Mouse (Mus musculus) lung, postnatal 0 days (tissue): ENCODE results near the gene Ctsd. TPM values are rescaled to one million over a fixed set of nuclear protein-coding genes. Genes with fewer than 3 reads are reported as not detected.

ENCODE experiments used
- ATAC-seq: fragments of 200-750 bp; cut with Nextera tagmentation; 2 replicates; pipeline ENCODE4 v1.8.0; 2017; ENCODE audit warnings: moderate library complexity
- DNase-seq: peaks from one replicate; pipeline ENCODE4 v3.0.0-alpha.2; 2016; ENCODE audit warnings: low spot score
- H3K27ac ChIP-seq: fragments of 300-500 bp; sonication (generic); 2 replicates; pipeline ENCODE4 v1.5.1; 2014; ENCODE audit warnings: antibody characterized with exemption, mild to moderate bottlenecking, low read length, mixed read lengths
- H3K27me3 ChIP-seq: fragments of 300-500 bp; sonication (generic); replicated peaks from 2 replicates; pipeline ENCODE4 v1.6.1; 2014; ENCODE audit warnings: low read length, mixed read lengths; ENCODE audit not compliant: insufficient read depth
- H3K36me3 ChIP-seq: fragments of 300-500 bp; sonication (generic); 2 replicates; pipeline ENCODE4 v1.6.1; 2014; ENCODE audit warnings: low read length, mixed read lengths; ENCODE audit not compliant: insufficient read depth
- H3K4me1 ChIP-seq: fragments of 300-500 bp; sonication (generic); 2 replicates; pipeline ENCODE4 v1.6.1; 2014; ENCODE audit warnings: antibody characterized with exemption, low read depth, low read length, mixed read lengths; ENCODE audit not compliant: insufficient read depth
- H3K4me2 ChIP-seq: fragments of 300-500 bp; sonication (generic); replicated peaks from 2 replicates; pipeline ENCODE4 v1.6.1; 2014; ENCODE audit warnings: low read depth, mild to moderate bottlenecking, low read length, moderate library complexity, mixed read lengths
- H3K4me3 ChIP-seq: fragments of 300-500 bp; sonication (generic); 2 replicates; pipeline ENCODE4 v1.5.1; 2014; ENCODE audit warnings: low read depth, low read length
- H3K9ac ChIP-seq: fragments of 300-500 bp; sonication (generic); replicated peaks from 2 replicates; pipeline ENCODE4 v1.6.1; 2014; ENCODE audit warnings: low read depth, mild to moderate bottlenecking
- H3K9me3 ChIP-seq: fragments of 300-500 bp; sonication (generic); 2 replicates; pipeline ENCODE4 v1.6.1; 2016; ENCODE audit warnings: low read length, mixed read lengths
- CTCF ChIP-seq: IDR thresholded peaks from 2 replicates; pipeline ENCODE4 v1.5.1; 2016; ENCODE audit warnings: antibody characterized with exemption, mild to moderate bottlenecking
- EP300 ChIP-seq: IDR thresholded peaks from 2 replicates; pipeline ENCODE4 v1.6.1; 2016; ENCODE audit warnings: antibody characterized with exemption, mild to moderate bottlenecking, control low read depth
- WGBS: fragments of 180-500 bp; shearing (Covaris S2); extraction: QIAGEN DNeasy Blood & Tissue Kit; methylation state at CpG from one replicate; pipeline ENCODE4 v1.1.7; 2014; 5-methylcytosine and 5-hydroxymethylcytosine counted together
- polyA plus RNA-seq: library from polyadenylated mRNA; unstranded; fragments of >200 nt; fragmentation: Nextera tagmentation; extraction: Ambion mirVana; gene quantifications from 2 replicates; pipeline ENCODE4 v1.2.1, GENCODE M21; 2015

The Ctsd gene
- polyA plus RNA-seq, 1 experiment from 2014 or later, result 481 TPM

DNA sequence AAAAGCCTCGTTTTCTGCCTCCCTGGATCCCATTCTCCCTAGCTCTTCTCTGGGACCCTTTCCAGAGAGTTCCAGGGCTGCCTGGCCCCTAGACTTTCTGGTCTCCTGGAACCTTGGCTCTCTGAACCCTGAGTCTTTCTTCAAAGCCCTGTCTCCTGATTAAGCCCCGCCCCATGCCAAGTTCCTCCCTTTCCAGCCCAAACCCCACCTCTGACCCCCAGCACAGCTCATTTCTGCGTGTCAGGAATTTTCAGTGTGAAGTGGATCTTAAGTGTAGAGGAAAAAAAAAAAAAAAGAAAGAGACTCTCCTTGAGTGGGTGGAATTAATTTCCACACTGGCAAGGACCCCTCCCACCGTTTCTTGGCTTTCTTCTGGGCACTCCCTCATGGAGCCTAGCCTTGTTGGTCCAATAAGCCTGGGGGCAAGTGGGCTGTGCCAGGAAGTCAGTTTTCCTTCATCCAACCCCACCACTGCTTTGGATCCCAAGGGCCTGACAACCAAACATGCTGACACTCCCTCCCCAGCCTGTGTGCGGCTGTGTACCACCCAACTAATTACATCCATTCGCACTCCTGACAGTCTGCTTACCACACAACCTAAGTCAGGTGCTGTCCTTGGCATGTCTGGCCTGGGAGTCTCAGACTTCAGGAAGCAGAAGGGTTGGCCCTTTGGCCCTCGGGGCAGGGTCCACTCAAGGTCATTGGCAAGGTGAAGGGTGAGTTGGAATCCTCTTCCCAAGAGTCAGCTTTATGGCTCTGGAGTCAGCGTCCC lies 14.0 kb downstream of the Ctsd start, which contains the start of gene Ifitm10:
Gene Ifitm10 (minus strand): TSS at position 113 of the 772 bp plus-strand sequence.
- no peak for DNase-seq
- Histone ChIP-seq H3K9me3 (no peaks in the 10 kb centered on the region), H3K27me3 (peaks cover 13% of the 10 kb centered on the region), H3K4me1 (0 out of 2 replicates have a peak, but pooled peaks cover 3% of the 10 kb centered on the region), H3K9ac (no peak within 1 kb of the TSS), H3K27ac (no peak within 1 kb of the TSS), H3K4me3 (peak within 1 kb of the TSS; percentile 38; the same call in 1 of the 2 replicates), H3K36me3 (peaks cover 19% of the 10 kb centered on the region; the same call in 1 of the 2 replicates), H3K4me2 (peak within 1 kb of the TSS; percentile 77; the same call in 1 of the 2 replicates)
- ATAC-seq, result no peak
- TF ChIP-seq CTCF (no peak), EP300 (no peak)
- WGBS, result 52% methylated on average over 8 of the region's 8 CpGs

DNA sequence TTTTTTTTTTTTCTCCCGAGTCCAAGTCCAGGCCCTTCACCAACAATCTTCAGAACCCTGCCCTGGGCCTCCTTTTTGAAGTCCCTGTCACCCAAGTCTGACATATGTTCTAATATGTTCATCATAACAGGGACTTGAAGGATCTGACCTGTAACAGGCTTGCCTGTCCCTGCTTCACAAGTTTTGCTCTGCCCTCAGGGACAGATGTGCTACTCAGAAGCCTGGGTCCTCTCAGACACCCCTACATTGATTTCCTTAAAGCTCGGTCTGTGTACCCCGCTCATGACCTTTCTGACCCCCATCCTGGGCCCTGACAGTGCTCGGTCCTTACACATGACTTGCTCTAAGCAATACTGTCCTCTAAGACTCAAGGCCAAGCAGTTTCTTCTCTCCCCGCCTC lies 14.8 kb downstream of the Ctsd start:
- DNase-seq (no peak), ATAC-seq (no peak)
- Histone ChIP-seq H3K36me3 (peaks cover 17% of the 10 kb centered on the region; the same call in 1 of the 2 replicates), H3K9me3 (no peaks in the 10 kb centered on the region), H3K9ac (no peak overlapping the region), H3K27me3 (peaks cover 13% of the 10 kb centered on the region), H3K4me1 (0 out of 2 replicates have a peak, but pooled peaks cover 3% of the 10 kb centered on the region), H3K4me2 (no peak overlapping the region), H3K4me3 (no peak overlapping the region), H3K27ac (no peak overlapping the region)
- 77% methylated on average over 5 of the region's 5 CpGs for WGBS
- no peak for TF ChIP-seq CTCF
- no peak for TF ChIP-seq EP300

DNA sequence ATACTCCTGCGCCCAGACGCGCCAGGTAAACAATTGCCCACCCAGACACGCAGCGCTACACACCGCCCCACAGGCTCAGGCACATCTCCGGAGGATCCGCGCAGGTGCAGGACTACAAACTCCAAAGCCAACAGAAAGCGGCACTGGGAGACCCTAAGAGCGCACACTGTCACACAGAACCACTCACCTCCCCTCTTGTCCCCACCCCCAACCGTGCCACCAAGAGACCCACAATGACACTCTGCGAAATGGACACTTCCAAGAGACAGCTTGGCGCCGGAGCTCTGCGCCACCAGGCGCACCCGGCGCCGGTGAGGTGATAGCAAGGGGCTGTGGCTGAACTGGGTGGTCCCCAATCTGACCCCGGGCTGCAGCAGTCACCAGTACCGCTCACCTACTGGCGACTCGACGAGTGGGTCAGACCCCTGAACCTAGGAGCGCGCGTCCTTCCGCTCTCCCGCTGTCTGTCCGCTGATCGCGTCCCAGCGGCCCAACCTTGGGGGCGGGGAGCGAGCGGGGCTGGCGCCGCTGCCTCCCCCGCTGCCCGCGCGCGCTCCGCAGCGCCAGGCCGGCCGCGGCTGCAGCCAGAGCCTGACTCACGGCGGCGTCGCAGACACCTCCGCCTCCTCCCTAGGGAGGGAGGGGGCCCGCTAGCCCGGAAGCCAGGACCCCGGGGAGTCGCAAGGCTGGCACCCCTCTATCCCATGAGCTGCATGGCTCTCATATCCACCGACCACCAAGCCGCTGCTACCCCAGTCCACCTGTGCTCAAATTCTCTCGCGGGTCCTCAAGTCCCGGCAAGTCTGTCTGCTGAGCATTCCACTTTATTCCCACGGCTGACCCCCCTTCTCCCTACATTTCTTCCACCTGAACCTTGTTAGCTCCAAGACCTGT lies 15.8 kb downstream of the Ctsd start:
- ATAC-seq, result peak; percentile 48
- H3K4me1 ChIP-seq, result 0 out of 2 replicates have a peak, but pooled peaks cover 3% of the 10 kb centered on the region
- peak; percentile 39 for DNase-seq

DNA sequence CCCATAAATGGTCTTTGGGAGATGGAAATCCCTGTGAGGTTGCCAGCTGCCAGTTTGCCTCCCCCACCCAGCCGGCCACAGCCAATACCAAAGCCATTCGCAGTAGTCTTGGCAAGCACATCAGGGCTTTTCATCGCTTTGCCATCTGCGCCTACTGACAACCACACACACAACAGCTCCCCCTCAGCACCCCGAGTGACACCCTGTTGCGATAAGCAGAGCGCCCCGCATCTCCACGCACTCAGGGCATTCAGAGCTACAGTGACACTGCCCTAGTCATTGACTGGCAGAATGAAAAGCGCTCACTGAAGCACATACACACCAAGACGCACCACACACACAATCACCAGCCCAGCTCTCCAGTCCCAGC lies 16.5 kb downstream of the Ctsd start:
- Histone ChIP-seq H3K9ac (no peak overlapping the region), H3K4me3 (peak overlapping the region; percentile 38), H3K4me2 (peak overlapping the region; percentile 77), H3K36me3 (peaks cover 6% of the 10 kb centered on the region; the same call in 1 of the 2 replicates), H3K9me3 (no peaks in the 10 kb centered on the region), H3K4me1 (0 out of 2 replicates have a peak, but pooled peaks cover 3% of the 10 kb centered on the region), H3K27me3 (peaks cover 13% of the 10 kb centered on the region), H3K27ac (no peak overlapping the region)
- no peak for TF ChIP-seq EP300
- no peak for TF ChIP-seq CTCF
- ATAC-seq (no peak), DNase-seq (no peak)
- 20% methylated on average over 11 of the region's 11 CpGs for WGBS

More for the DNA sequence above, 15.8 kb downstream of the Ctsd start:
- Histone ChIP-seq H3K9me3 (no peaks in the 10 kb centered on the region), H3K36me3 (peaks cover 11% of the 10 kb centered on the region; the same call in 1 of the 2 replicates), H3K4me2 (peak overlapping the region; percentile 77), H3K27me3 (peaks cover 13% of the 10 kb centered on the region), H3K9ac (no peak overlapping the region), H3K27ac (no peak overlapping the region), H3K4me3 (peak overlapping the region; percentile 38)
- 3% methylated on average over 40 of the region's 64 CpGs for WGBS
- TF ChIP-seq EP300 (no peak), CTCF (no peak)

DNA sequence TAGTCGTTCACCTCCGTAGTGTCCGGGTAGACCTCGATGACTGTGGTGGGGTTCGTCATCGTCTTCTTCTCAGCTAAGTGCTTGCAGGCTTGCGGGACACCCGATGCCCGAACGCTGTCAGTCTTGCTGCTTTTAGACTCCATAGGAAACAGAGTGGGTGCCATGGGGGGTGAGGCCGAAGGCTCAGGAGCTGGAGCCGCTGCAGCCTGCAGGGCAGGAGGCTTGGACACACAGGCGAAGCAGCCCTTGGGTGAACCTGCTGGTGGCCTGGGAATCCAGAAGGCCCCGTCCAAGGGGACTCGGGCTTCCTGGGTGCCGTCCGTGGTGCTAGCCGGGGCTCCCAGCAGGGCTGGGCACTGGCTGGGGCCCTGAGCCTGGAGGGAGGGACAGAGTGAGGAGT lies 16.9 kb downstream of the Ctsd start:
- WGBS, result 77% methylated on average over 18 of the region's 18 CpGs
- no peak overlapping the region for H3K4me3 ChIP-seq
- 0 out of 2 replicates have a peak, but pooled peaks cover 3% of the 10 kb centered on the region for H3K4me1 ChIP-seq
- no peak for ATAC-seq
- TF ChIP-seq CTCF, result no peak
- no peak overlapping the region for H3K9ac ChIP-seq
- peaks cover 13% of the 10 kb centered on the region for H3K27me3 ChIP-seq
- H3K9me3 ChIP-seq, result no peaks in the 10 kb centered on the region
- no peak for DNase-seq
- no peak overlapping the region for H3K27ac ChIP-seq
- H3K4me2 ChIP-seq, result peak overlapping the region; percentile 77; the same call in 1 of the 2 replicates
- 0 out of 2 replicates have a peak, but pooled peaks cover 2% of the 10 kb centered on the region for H3K36me3 ChIP-seq

DNA sequence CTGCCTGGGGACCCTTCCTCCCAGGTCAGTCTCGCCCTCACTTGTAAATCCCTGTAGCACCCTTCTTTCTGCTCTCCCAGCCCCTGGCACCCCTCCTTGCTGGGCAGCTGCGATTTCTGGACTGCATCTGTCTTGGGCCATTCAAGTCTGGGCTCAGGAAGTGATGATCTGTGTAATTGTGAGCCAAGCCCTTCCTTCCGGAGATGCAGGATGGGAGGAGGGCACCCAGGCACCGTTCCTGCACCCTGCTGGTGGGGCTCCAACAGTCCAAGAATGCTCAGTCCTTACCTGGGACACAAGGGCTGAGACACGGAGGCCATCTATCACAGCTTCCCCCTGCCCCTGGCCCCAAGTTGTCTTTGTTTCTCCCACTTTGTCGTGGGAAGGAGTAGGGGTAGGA lies 18.0 kb downstream of the Ctsd start:
- DNase-seq, result peak; percentile 38
- 45% methylated on average over 6 of the region's 6 CpGs for WGBS
- ATAC-seq, result peak; percentile 75
- Histone ChIP-seq H3K9me3 (no peaks in the 10 kb centered on the region), H3K36me3 (no peaks in the 10 kb centered on the region), H3K4me1 (0 out of 2 replicates have a peak, but pooled peaks cover 3% of the 10 kb centered on the region), H3K4me2 (no peak overlapping the region), H3K27ac (peak overlapping the region; percentile 15; the same call in 1 of the 2 replicates), H3K27me3 (peaks cover 13% of the 10 kb centered on the region), H3K9ac (no peak overlapping the region), H3K4me3 (no peak overlapping the region)
- TF ChIP-seq CTCF (peak; percentile 53), EP300 (peak; percentile 74; the same call in 1 of the 2 replicates)
